Mouse (Mus musculus) fibroblast of lung, adult 2 months (primary cell): ENCODE results near the gene Inka2.
"Not testable (repeated sequence)": the region's sequence is repeated elsewhere in the genome, so short reads cannot be mapped to it uniquely, and the experiment has no call there.

Experiments used
- DNase-seq: peaks from one replicate; pipeline ENCODE4 v3.0.0-alpha.2; 2011; ENCODE audit warnings: low read depth

Inka2 gene

GRCm38 (mm10) chr3:105696387-105697147, 7.8 kb upstream of the Inka2 start:
- DNase-seq = no peak

- no peak for DNase-seq
These were observed 7.3 kb upstream of the Inka2 start for GRCm38 (mm10) chr3:105697148-105697441.

GRCm38 (mm10) chr3:105698311-105698710, 6.1 kb upstream of the Inka2 start:
- DNase-seq = no peak

- DNase-seq = no peak
These were observed 5.0 kb upstream of the Inka2 start for GRCm38 (mm10) chr3:105699241-105699933.

- not testable (repeated sequence) for DNase-seq
These were observed 3.6 kb upstream of the Inka2 start for GRCm38 (mm10) chr3:105700786-105701185.

GRCm38 (mm10) chr3:105701399-105701798, 3.0 kb upstream of the Inka2 start:
- DNase-seq = no peak

GRCm38 (mm10) chr3:105703571-105703970, 828 bp upstream of the Inka2 start:
- DNase-seq = no peak

GRCm38 (mm10) chr3:105705061-105705549, 706 bp downstream of the Inka2 start:
- no peak for DNase-seq

GRCm38 (mm10) chr3:105705561-105705960, 1.2 kb downstream of the Inka2 start:
- DNase-seq = no peak

- DNase-seq = no peak
These were observed 2.1 kb downstream of the Inka2 start for GRCm38 (mm10) chr3:105706366-105707020.

GRCm38 (mm10) chr3:105707590-105707989, 3.2 kb downstream of the Inka2 start:
- no peak for DNase-seq

- no peak for DNase-seq
These were observed 5.8 kb downstream of the Inka2 start for GRCm38 (mm10) chr3:105710246-105710645.

GRCm38 (mm10) chr3:105711741-105712140, 7.3 kb downstream of the Inka2 start:
- no peak for DNase-seq

GRCm38 (mm10) chr3:105712827-105713226, 8.4 kb downstream of the Inka2 start:
- DNase-seq = no peak

GRCm38 (mm10) chr3:105714091-105714819, 9.9 kb downstream of the Inka2 start:
- no peak for DNase-seq

GRCm38 (mm10) chr3:105714820-105715167, 10.4 kb downstream of the Inka2 start:
- DNase-seq = no peak

- DNase-seq = no peak
These were observed 12.1 kb downstream of the Inka2 start for GRCm38 (mm10) chr3:105716353-105717000.

- no peak for DNase-seq
These were observed 13.6 kb downstream of the Inka2 start for GRCm38 (mm10) chr3:105717856-105718555.

GRCm38 (mm10) chr3:105718746-105719145, 14.3 kb downstream of the Inka2 start:
- no peak for DNase-seq

- DNase-seq = no peak
These were observed 15.6 kb downstream of the Inka2 start for GRCm38 (mm10) chr3:105719979-105720378.

GRCm38 (mm10) chr3:105720514-105720913, 16.1 kb downstream of the Inka2 start:
- no peak for DNase-seq
